Comparison of ENCODE assay signal across 16 mouse cellular contexts in genomic region chr3:148134646-148135045, GRCm38 (mm10).
"Had no signal": no experiment of that assay in that cellular context is flagged by ENCODE, and none has a peak within 500 bp of the region (broad histone marks: within the 10 kb centered on the region; RNA-seq: fewer than 3 reads in every experiment).

No protein-coding gene starts in this region.

- H3K4me3 ChIP-seq: neural tube, embryonic 13.5 days; neural tube, embryonic 15.5 days; stomach, embryonic 15.5 days had no signal

- H3K27me3 ChIP-seq: neural tube, embryonic 13.5 days; neural tube, embryonic 15.5 days; stomach, embryonic 15.5 days had no signal

- H3K9ac ChIP-seq: neural tube, embryonic 13.5 days; neural tube, embryonic 15.5 days; stomach, embryonic 15.5 days had no signal

- H3K4me1 ChIP-seq: neural tube, embryonic 13.5 days; neural tube, embryonic 15.5 days; stomach, embryonic 15.5 days had no signal

- DNase-seq: retina, postnatal 1 day; right cerebral cortex, adult 18-20 months; right cerebral cortex, postnatal 14 days; right cerebral cortex, postnatal 25 days; right cerebral cortex, postnatal 4 days; spleen, adult 18-20 months; thymus, adult 18-20 months; thymus, adult 2 months; thymus, postnatal 14 days; thymus, postnatal 25 days; thymus, postnatal 36 days; thymus, postnatal 4 days had no signal

- H3K4me2 ChIP-seq: neural tube, embryonic 13.5 days; neural tube, embryonic 15.5 days; stomach, embryonic 15.5 days had no signal

- H3K27ac ChIP-seq: neural tube, embryonic 13.5 days; neural tube, embryonic 15.5 days; stomach, embryonic 15.5 days; stomach, postnatal 0 days had no signal

- H3K9me3 ChIP-seq: neural tube, embryonic 13.5 days; neural tube, embryonic 15.5 days; stomach, embryonic 15.5 days had no signal

- H3K36me3 ChIP-seq: neural tube, embryonic 13.5 days; neural tube, embryonic 15.5 days; stomach, embryonic 15.5 days had no signal
